In genomic region chr6:91240537-91240936, GRCm38 (mm10) we compare ENCODE assay signal across 21 mouse cellular contexts. TPM values are rescaled to one million over a fixed set of nuclear protein-coding genes. Genes with fewer than 3 reads are reported as not detected.
DNase-seq lines count a peak whose midpoint lies in the region; ATAC-seq lines count a peak whose summit lies in the region.
"Had no signal": no experiment of that assay in that cellular context is flagged by ENCODE, and none has a peak within 500 bp of the region (broad histone marks: within the 10 kb centered on the region; RNA-seq: fewer than 3 reads in every experiment).

No protein-coding gene starts in this region.

- H3K36me3 ChIP-seq in intestine, embryonic 14.5 days (ENCODE audit: control insufficient read depth, insufficient read depth, low read length), result no peaks in the 10 kb centered on the region
- no peaks in the 10 kb centered on the region for H3K36me3 ChIP-seq in intestine, embryonic 15.5 days
- 0 out of 2 replicates have a peak, but pooled peaks cover 6% of the 10 kb centered on the region for H3K36me3 ChIP-seq in embryonic facial prominence, embryonic 14.5 days (ENCODE audit: control insufficient read depth, insufficient read depth, low read length)
- H3K36me3 ChIP-seq: hindbrain, embryonic 15.5 days; midbrain, embryonic 15.5 days had no signal

- H3K4me3 ChIP-seq in intestine, embryonic 14.5 days (ENCODE audit: low read depth, low read length), result no peak overlapping the region
- no peak overlapping the region for H3K4me3 ChIP-seq in intestine, embryonic 15.5 days (replicated peaks)
- H3K4me3 ChIP-seq in embryonic facial prominence, embryonic 14.5 days (ENCODE audit: low read depth, low read length), result no peak overlapping the region
- H3K4me3 ChIP-seq: embryonic facial prominence, embryonic 13.5 days; hindbrain, embryonic 15.5 days; layer of hippocampus, adult 2 months; midbrain, embryonic 15.5 days had no signal

- no peak overlapping the region for H3K4me2 ChIP-seq in intestine, embryonic 14.5 days (ENCODE audit: low read length)
- H3K4me2 ChIP-seq in intestine, embryonic 15.5 days (replicated peaks), result no peak overlapping the region
- no peak overlapping the region for H3K4me2 ChIP-seq in embryonic facial prominence, embryonic 14.5 days (ENCODE audit: low read depth, low read length)
- H3K4me2 ChIP-seq: embryonic facial prominence, embryonic 13.5 days; hindbrain, embryonic 15.5 days; midbrain, embryonic 15.5 days had no signal

- 46% methylated on average over 2 of the region's 2 CpGs for WGBS in intestine, embryonic 14.5 days
- 50% methylated on average over 2 of the region's 2 CpGs for WGBS in intestine, embryonic 15.5 days
- WGBS in embryonic facial prominence, embryonic 14.5 days, result 59% methylated on average over 2 of the region's 2 CpGs

- no peaks in the 10 kb centered on the region for H3K9me3 ChIP-seq in intestine, embryonic 14.5 days (ENCODE audit: control insufficient read depth, low read length)
- H3K9me3 ChIP-seq in intestine, embryonic 15.5 days, result no peaks in the 10 kb centered on the region
- no peaks in the 10 kb centered on the region for H3K9me3 ChIP-seq in embryonic facial prominence, embryonic 14.5 days (ENCODE audit: control insufficient read depth, low read length)
- H3K9me3 ChIP-seq: embryonic facial prominence, embryonic 13.5 days; hindbrain, embryonic 15.5 days; midbrain, embryonic 15.5 days had no signal

- H3K9ac ChIP-seq in intestine, embryonic 14.5 days (ENCODE audit: low read length), result no peak overlapping the region
- no peak overlapping the region for H3K9ac ChIP-seq in intestine, embryonic 15.5 days
- H3K9ac ChIP-seq in embryonic facial prominence, embryonic 14.5 days (ENCODE audit: low read depth, low read length), result no peak overlapping the region
- H3K9ac ChIP-seq: embryonic facial prominence, embryonic 13.5 days; hindbrain, embryonic 15.5 days; midbrain, embryonic 15.5 days had no signal

- peaks cover 13% of the 10 kb centered on the region; the same call in 1 of the 2 replicates for H3K4me1 ChIP-seq in intestine, embryonic 14.5 days (replicated peaks; ENCODE audit: control insufficient read depth, insufficient read depth, low read length)
- H3K4me1 ChIP-seq in intestine, embryonic 15.5 days (replicated peaks), result peaks cover 4% of the 10 kb centered on the region; the same call in 1 of the 2 replicates
- H3K4me1 ChIP-seq in embryonic facial prominence, embryonic 14.5 days (ENCODE audit: control insufficient read depth, insufficient read depth, low read length), result peaks cover 23% of the 10 kb centered on the region

- DNase-seq in gastrocnemius, postnatal 25 days, result peak; percentile 24
- DNase-seq in gastrocnemius, postnatal 36 days, result no peak
- DNase-seq in intestine, embryonic 14.5 days (ENCODE audit: low spot score), result no peak
- DNase-seq in embryonic facial prominence, embryonic 14.5 days (ENCODE audit: low spot score), result no peak
- DNase-seq in lung, postnatal 4 days, result peak; percentile 24 to 45
- DNase-seq in kidney, adult 8-10 months, result no peak
- DNase-seq: kidney, adult 18-20 months; kidney, postnatal 10 days; layer of hippocampus, postnatal 36 days; liver; right cerebral cortex, postnatal 25 days; thymus, adult 18-20 months; thymus, postnatal 4 days had no signal

- intact Hi-C loops in gastrocnemius, postnatal 36 days (cut with DNase I), result no loop called here

- no peak for ATAC-seq in intestine, embryonic 14.5 days (replicated peaks; ENCODE audit: low FRiP score, low TSS enrichment, low read depth)
- no peak for ATAC-seq in intestine, embryonic 15.5 days
- no peak for ATAC-seq in embryonic facial prominence, embryonic 14.5 days (ENCODE audit: low read depth)
- ATAC-seq: forebrain, embryonic 16.5 days; midbrain, embryonic 15.5 days had no signal

- H3K27me3 ChIP-seq in intestine, embryonic 14.5 days (replicated peaks; ENCODE audit: control insufficient read depth, insufficient read depth, low read length), result no peaks in the 10 kb centered on the region
- H3K27me3 ChIP-seq in intestine, embryonic 15.5 days (replicated peaks), result no peaks in the 10 kb centered on the region; the same call in 1 of the 2 replicates
- no peaks in the 10 kb centered on the region for H3K27me3 ChIP-seq in embryonic facial prominence, embryonic 14.5 days (replicated peaks; ENCODE audit: control insufficient read depth, insufficient read depth, low read length)
- H3K27me3 ChIP-seq: embryonic facial prominence, embryonic 13.5 days; hindbrain, embryonic 15.5 days; midbrain, embryonic 15.5 days had no signal

- H3K27ac ChIP-seq in intestine, embryonic 14.5 days (ENCODE audit: low read depth), result peak overlapping the region; percentile 33; the same call in 1 of the 2 replicates
- no peak overlapping the region for H3K27ac ChIP-seq in intestine, embryonic 15.5 days
- H3K27ac ChIP-seq in embryonic facial prominence, embryonic 14.5 days (replicated peaks; ENCODE audit: low read depth, low read length), result peak overlapping the region; percentile 40; the same call in 1 of the 2 replicates
- H3K27ac ChIP-seq: embryonic facial prominence, embryonic 13.5 days; hindbrain, embryonic 15.5 days; layer of hippocampus, adult 2 months; midbrain, embryonic 15.5 days had no signal

RNA-seq across cellular contexts. Expression of gene Fbln2, which starts 28.3 kb away (rescaled TPM):
- total RNA-seq in gastrocnemius, postnatal 25 days (2021), result 10 to 100 TPM; 47.7 to 50.2 TPM
- total RNA-seq in gastrocnemius, postnatal 36 days (2021), result 10 to 100 TPM; 42.5 to 50.6 TPM
- 49.0 and 54.6 TPM in 2 replicates for polyA plus RNA-seq in intestine, embryonic 14.5 days (2014; fragmentation: Nextera tagmentation; extraction: Ambion mirVana)
- 51.8 and 56.9 TPM in 2 replicates for polyA plus RNA-seq in intestine, embryonic 15.5 days (2015; fragmentation: Nextera tagmentation; extraction: Ambion mirVana)
- 202 and 230 TPM in 2 replicates for polyA plus RNA-seq in embryonic facial prominence, embryonic 14.5 days (2014; fragmentation: Nextera tagmentation; extraction: Ambion mirVana)
- total RNA-seq: megakaryocyte progenitor cell, adult 5-6 weeks; neutrophil, adult 5-6 weeks had no signal

Comparison
In these comparisons a context has a peak if more than half of its experiments do, and no peak if none do; other contexts are left out.
1. DNase-seq: peak in gastrocnemius, postnatal 25 days (single experiment) and lung, postnatal 4 days (2 of 2); none in gastrocnemius, postnatal 36 days (0 of 2), intestine, embryonic 14.5 days (single experiment), embryonic facial prominence, embryonic 14.5 days (single experiment) and kidney, adult 8-10 months (0 of 2).